Mouse (Mus musculus) cerebellum, adult 2 months (tissue): Measurements from ENCODE around the gene Klhl2.

Experiments used
- CTCF ChIP-seq: fragments of 200-500 bp; IDR thresholded peaks from 2 replicates; pipeline ENCODE4 v1.5.1; 2011; ENCODE audit warnings: low read depth, mild to moderate bottlenecking, control low read depth, low read length, moderate library complexity, borderline replicate concordance; ENCODE audit not compliant: insufficient read depth
- POLR2A ChIP-seq: fragments of 200-500 bp; IDR thresholded peaks from 2 replicates; pipeline ENCODE4 v1.6.1; 2011; ENCODE audit warnings: low read length, control low read depth, borderline replicate concordance; ENCODE audit not compliant: insufficient read depth

- TF ChIP-seq CTCF (no peak), POLR2A (no peak)
Measured at GRCm38 (mm10) chr8:64797751-64798150, 52.1 kb downstream of the Klhl2 start.
